Mouse (Mus musculus) stomach, postnatal 0 days (tissue): ENCODE measurements around the gene Ms4a4b. TPM values are rescaled to one million over a fixed set of nuclear protein-coding genes. Genes with fewer than 3 reads are reported as not detected.

ENCODE experiments used
- ATAC-seq: fragments of 200-750 bp; cut with Nextera tagmentation; 2 replicates; pipeline ENCODE4 v1.8.0; 2017; ENCODE audit not compliant: low FRiP score, low TSS enrichment
- DNase-seq: peaks from one replicate; pipeline ENCODE4 v3.0.0-alpha.2; 2016; ENCODE audit warnings: low spot score
- H3K27ac ChIP-seq: fragments of 300-500 bp; sonication (generic); replicated peaks from 2 replicates; pipeline ENCODE4 v1.5.1; 2014; ENCODE audit warnings: mild to moderate bottlenecking, control low read depth
- H3K27me3 ChIP-seq: fragments of 300-500 bp; sonication (generic); 2 replicates; pipeline ENCODE4 v1.6.1; 2014; ENCODE audit warnings: low read length; ENCODE audit not compliant: control insufficient read depth, insufficient read depth
- H3K36me3 ChIP-seq: fragments of 300-500 bp; sonication (generic); 2 replicates; pipeline ENCODE4 v1.6.1; 2014; ENCODE audit warnings: low read length, mixed read lengths; ENCODE audit not compliant: control insufficient read depth, insufficient read depth
- H3K4me1 ChIP-seq: fragments of 300-500 bp; sonication (generic); replicated peaks from 2 replicates; pipeline ENCODE4 v1.6.1; 2014; ENCODE audit warnings: antibody characterized with exemption; ENCODE audit not compliant: control insufficient read depth, insufficient read depth
- H3K4me2 ChIP-seq: fragments of 300-500 bp; sonication (generic); replicated peaks from 2 replicates; pipeline ENCODE4 v1.6.1; 2014; ENCODE audit warnings: low read depth, mild to moderate bottlenecking, control low read depth, moderate library complexity
- H3K4me3 ChIP-seq: fragments of 300-500 bp; sonication (generic); 2 replicates; pipeline ENCODE4 v1.5.1; 2014; ENCODE audit warnings: low read depth, low read length, control low read depth
- H3K9ac ChIP-seq: fragments of 300-500 bp; sonication (generic); 2 replicates; pipeline ENCODE4 v1.6.1; 2014; ENCODE audit warnings: mild to moderate bottlenecking, low read length, control low read depth, mixed read lengths
- H3K9me3 ChIP-seq: fragments of 300-500 bp; sonication (generic); 2 replicates; pipeline ENCODE4 v1.6.1; 2016; ENCODE audit warnings: low read length; ENCODE audit not compliant: control insufficient read depth
- CTCF ChIP-seq: IDR thresholded peaks from 2 replicates; pipeline ENCODE4 v1.5.1; 2016; ENCODE audit warnings: antibody characterized with exemption, low read depth, mild to moderate bottlenecking, moderate library complexity
- EP300 ChIP-seq: optimal IDR thresholded peaks from 2 replicates; pipeline ENCODE3; 2016; ENCODE audit warnings: antibody characterized with exemption
- WGBS: fragments of 180-500 bp; shearing (Covaris S2); extraction: QIAGEN DNeasy Blood & Tissue Kit; methylation state at CpG from one replicate; pipeline ENCODE4 v1.1.7; 2014; 5-methylcytosine and 5-hydroxymethylcytosine counted together
- polyA plus RNA-seq: library from polyadenylated mRNA; unstranded; fragments of >200 nt; fragmentation: Nextera tagmentation; extraction: Ambion mirVana; gene quantifications from 2 replicates; pipeline ENCODE4 v1.2.1, GENCODE M21; 2015

Ms4a4b gene
- polyA plus RNA-seq, 1 experiment from 2014 or later = 0.89 TPM

DNA sequence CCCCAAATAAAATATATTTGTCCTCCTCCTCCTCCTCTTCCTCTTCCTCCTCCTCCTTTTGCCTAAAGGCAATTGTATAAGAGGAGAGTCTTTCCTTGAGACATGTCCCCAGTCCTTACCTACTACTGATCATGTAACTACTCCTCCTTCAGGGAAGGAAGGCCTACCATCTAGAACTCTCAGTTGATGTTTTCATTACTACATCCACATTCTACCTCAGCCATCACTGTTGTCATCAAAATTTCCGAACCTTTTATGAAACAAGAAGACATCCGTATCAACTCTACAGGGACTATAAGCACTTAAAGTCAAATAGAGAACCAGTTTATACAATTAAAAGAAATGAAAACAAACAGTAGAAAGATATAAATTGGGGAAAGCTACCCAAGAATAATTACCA is 39.3 kb downstream of the Ms4a4b start:
- 83% methylated on average over 2 of the region's 2 CpGs for WGBS
- no peak overlapping the region for H3K4me2 ChIP-seq
- TF ChIP-seq CTCF (no peak), EP300 (no peak)
- no peak overlapping the region for H3K4me3 ChIP-seq
- no peak overlapping the region for H3K9ac ChIP-seq
- no peak for DNase-seq
- H3K36me3 ChIP-seq = no peaks in the 10 kb centered on the region
- no peak overlapping the region for H3K27ac ChIP-seq
- H3K9me3 ChIP-seq = no peaks in the 10 kb centered on the region
- H3K27me3 ChIP-seq = no peaks in the 10 kb centered on the region
- no peak for ATAC-seq
- H3K4me1 ChIP-seq = no peaks in the 10 kb centered on the region

DNA sequence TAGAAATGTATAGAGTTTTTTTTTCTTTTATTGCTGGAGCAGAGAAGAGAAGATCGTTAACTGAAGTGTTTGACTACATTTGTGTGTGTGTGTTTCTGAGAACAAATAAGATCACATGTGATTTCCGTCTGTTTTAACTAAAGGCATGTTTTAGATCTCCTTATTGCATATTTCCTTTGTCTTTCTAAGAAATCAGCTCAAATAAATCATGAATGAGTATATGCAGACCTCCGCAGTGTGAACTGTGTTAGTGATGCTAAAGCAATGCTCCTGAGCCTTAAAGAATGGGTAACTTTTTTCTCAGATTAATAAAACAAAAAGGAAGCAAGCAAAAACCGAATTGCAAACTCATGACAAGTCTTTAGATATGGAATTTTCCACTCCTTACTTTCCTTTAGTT is 40.6 kb downstream of the Ms4a4b start:
- no peaks in the 10 kb centered on the region for H3K4me1 ChIP-seq
- DNase-seq = no peak
- no peak overlapping the region for H3K27ac ChIP-seq
- ATAC-seq = no peak
- no peaks in the 10 kb centered on the region for H3K27me3 ChIP-seq
- TF ChIP-seq CTCF (no peak), EP300 (no peak)
- H3K4me3 ChIP-seq = no peak overlapping the region
- H3K9me3 ChIP-seq = no peaks in the 10 kb centered on the region
- 49% methylated on average over 4 of the region's 4 CpGs for WGBS
- H3K4me2 ChIP-seq = no peak overlapping the region
- no peaks in the 10 kb centered on the region for H3K36me3 ChIP-seq
- no peak overlapping the region for H3K9ac ChIP-seq

DNA sequence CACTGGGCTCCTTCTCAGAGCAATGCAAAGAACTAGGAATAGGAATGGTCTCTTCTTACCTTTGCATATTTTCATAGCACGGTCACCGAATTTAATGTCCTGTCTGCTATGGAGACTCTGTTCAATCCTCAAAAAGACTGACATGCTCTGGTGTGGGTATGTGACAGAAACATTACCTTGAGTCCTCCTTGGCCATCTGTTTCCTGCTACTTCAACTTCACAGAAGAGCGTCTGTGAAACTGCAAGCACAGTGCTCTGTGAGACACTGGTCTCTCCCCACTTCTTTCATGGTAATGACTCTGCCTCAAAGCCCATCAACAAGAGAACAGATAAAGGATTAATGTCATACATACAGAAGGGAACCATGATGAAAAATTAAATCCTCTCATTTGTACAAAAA is 41.0 kb downstream of the Ms4a4b start:
- Histone ChIP-seq H3K9ac (no peak overlapping the region), H3K27me3 (no peaks in the 10 kb centered on the region), H3K4me3 (no peak overlapping the region), H3K36me3 (no peaks in the 10 kb centered on the region), H3K4me1 (no peaks in the 10 kb centered on the region), H3K4me2 (no peak overlapping the region), H3K27ac (no peak overlapping the region), H3K9me3 (no peaks in the 10 kb centered on the region)
- ATAC-seq = no peak
- TF ChIP-seq EP300 = no peak
- no peak for TF ChIP-seq CTCF
- no peak for DNase-seq
- WGBS = 64% methylated on average over 3 of the region's 3 CpGs

DNA sequence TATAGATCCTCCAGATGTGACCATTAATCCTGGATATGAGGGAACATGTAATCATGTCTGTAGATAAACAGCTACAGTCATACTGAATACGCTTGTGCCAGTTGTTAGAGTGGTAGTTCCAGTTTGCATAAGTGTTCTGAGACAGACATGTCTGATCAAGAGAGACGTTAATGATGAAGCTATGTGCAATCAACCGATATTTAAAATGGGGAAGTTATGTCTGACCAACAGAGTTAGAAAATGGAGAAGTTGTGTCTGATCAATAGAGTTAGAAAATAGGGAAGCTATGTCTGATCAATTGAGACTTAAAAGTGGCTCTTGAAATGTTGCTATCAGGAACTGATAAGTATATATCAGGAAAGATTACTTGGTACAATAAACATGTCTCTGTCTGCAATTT is 41.9 kb downstream of the Ms4a4b start:
- no peak for ATAC-seq
- H3K27me3 ChIP-seq = no peaks in the 10 kb centered on the region
- H3K27ac ChIP-seq = no peak overlapping the region
- H3K9me3 ChIP-seq = no peaks in the 10 kb centered on the region
- no peak for DNase-seq
- no peak overlapping the region for H3K4me2 ChIP-seq
- no peak overlapping the region for H3K4me3 ChIP-seq
- H3K9ac ChIP-seq = no peak overlapping the region
- 76% methylated on average over 3 of the region's 3 CpGs for WGBS
- H3K4me1 ChIP-seq = no peaks in the 10 kb centered on the region
- TF ChIP-seq EP300 = no peak
- no peak for TF ChIP-seq CTCF
- no peaks in the 10 kb centered on the region for H3K36me3 ChIP-seq

DNA sequence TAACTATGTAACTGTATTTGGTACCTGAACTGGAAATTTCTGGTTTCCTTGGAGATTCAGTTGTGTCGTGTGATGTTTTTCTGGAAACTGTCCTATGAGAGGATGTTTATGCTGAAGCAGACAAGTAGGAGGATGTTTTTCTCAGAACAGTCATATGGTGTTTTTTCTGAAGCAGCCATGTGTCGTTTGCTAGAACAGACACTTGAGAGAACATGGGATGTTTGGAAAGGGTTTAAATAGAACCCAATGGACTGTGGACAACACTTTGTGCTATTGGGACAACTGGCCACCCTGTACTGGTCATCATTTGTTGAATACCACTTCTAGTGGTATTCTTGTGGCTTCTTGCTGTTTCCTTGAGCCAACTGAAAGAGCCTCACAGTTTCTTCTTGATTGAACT is 42.4 kb downstream of the Ms4a4b start, which contains the start of gene Gm8369:
Gm8369 (plus strand) TSS at position 193 of the 400 bp plus-strand sequence.
- no peak for ATAC-seq

DNA sequence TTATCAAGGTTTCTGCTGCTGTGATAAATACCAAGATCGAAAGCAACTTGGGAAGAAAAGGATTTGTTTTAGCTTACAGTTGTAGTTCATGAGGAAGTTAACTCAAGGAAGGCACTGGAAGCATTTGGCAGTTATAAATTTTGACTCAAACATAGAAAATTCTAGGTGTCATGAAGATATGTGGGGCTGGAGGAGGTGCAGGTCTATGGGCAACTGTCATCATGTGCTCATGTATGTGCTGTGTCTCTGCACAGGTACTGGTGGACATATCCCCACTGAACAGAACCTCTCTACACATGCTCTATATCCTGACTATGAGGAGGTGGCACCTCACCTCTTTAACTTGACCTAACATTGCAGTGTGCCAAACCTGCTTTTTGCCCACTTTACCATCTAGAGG is 43.2 kb downstream of the Ms4a4b start:
- Histone ChIP-seq H3K27me3 (no peaks in the 10 kb centered on the region), H3K9me3 (no peaks in the 10 kb centered on the region), H3K9ac (no peak overlapping the region), H3K36me3 (no peaks in the 10 kb centered on the region), H3K4me1 (no peaks in the 10 kb centered on the region), H3K4me2 (no peak overlapping the region), H3K4me3 (no peak overlapping the region), H3K27ac (no peak overlapping the region)
- ATAC-seq (no peak), DNase-seq (no peak)
- TF ChIP-seq EP300 = no peak
- TF ChIP-seq CTCF = no peak
- 92% methylated on average over 1 of the region's 1 CpGs for WGBS

More for the DNA sequence above, 42.4 kb downstream of the Ms4a4b start, which contains the start of gene Gm8369:
- H3K4me2 ChIP-seq = no peak within 1 kb of the TSS
- TF ChIP-seq EP300 (no peak), CTCF (no peak)
- WGBS = 52% methylated on average over 2 of the region's 2 CpGs
- no peak for DNase-seq
- H3K27ac ChIP-seq = no peak within 1 kb of the TSS
- H3K36me3 ChIP-seq = no peaks in the 10 kb centered on the region
- no peak within 1 kb of the TSS for H3K9ac ChIP-seq
- H3K4me1 ChIP-seq = no peaks in the 10 kb centered on the region
- H3K27me3 ChIP-seq = no peaks in the 10 kb centered on the region
- H3K4me3 ChIP-seq = no peak within 1 kb of the TSS
- H3K9me3 ChIP-seq = no peaks in the 10 kb centered on the region
